Mouse (Mus musculus) limb, embryonic 11.5 days (tissue): ENCODE measurements around the gene Iqschfp. TPM values are rescaled to one million over a fixed set of nuclear protein-coding genes. Genes with fewer than 3 reads are reported as not detected.

ENCODE experiments used
- ATAC-seq: fragments of 200-750 bp; cut with Nextera tagmentation; 2 replicates; pipeline ENCODE4 v1.8.0; 2017; ENCODE audit warnings: low read depth; ENCODE audit not compliant: insufficient number of reproducible peaks, low FRiP score, low TSS enrichment
- DNase-seq: peaks from one replicate; pipeline ENCODE4 v3.0.0-alpha.2; 2015; ENCODE audit warnings: low spot score
- H3K27ac ChIP-seq: fragments of 300-500 bp; sonication (generic); replicated peaks from 2 replicates; pipeline ENCODE4 v1.5.1; 2014; ENCODE audit warnings: low read depth, mild to moderate bottlenecking, low read length
- H3K27me3 ChIP-seq: fragments of 300-500 bp; sonication (generic); 2 replicates; pipeline ENCODE4 v1.6.1; 2014; ENCODE audit warnings: mild to moderate bottlenecking, low read length, mixed read lengths; ENCODE audit not compliant: control insufficient read depth, insufficient read depth
- H3K36me3 ChIP-seq: fragments of 300-500 bp; sonication (generic); 2 replicates; pipeline ENCODE4 v1.6.1; 2014; ENCODE audit warnings: mild to moderate bottlenecking, low read length, moderate library complexity, mixed read lengths; ENCODE audit not compliant: control insufficient read depth, insufficient read depth
- H3K4me1 ChIP-seq: fragments of 300-500 bp; sonication (generic); 2 replicates; pipeline ENCODE4 v1.6.1; 2014; ENCODE audit warnings: low read length, mixed read lengths; ENCODE audit not compliant: control insufficient read depth, insufficient read depth
- H3K4me2 ChIP-seq: fragments of 300-500 bp; sonication (generic); 2 replicates; pipeline ENCODE4 v1.6.1; 2014; ENCODE audit warnings: low read depth, mild to moderate bottlenecking, moderate library complexity; ENCODE audit not compliant: severe bottlenecking
- H3K4me3 ChIP-seq: fragments of 300-500 bp; sonication (generic); 2 replicates; pipeline ENCODE4 v1.5.1; 2014; ENCODE audit warnings: low read depth, low read length
- H3K9ac ChIP-seq: fragments of 300-500 bp; sonication (generic); 2 replicates; pipeline ENCODE4 v1.6.1; 2014; ENCODE audit warnings: mild to moderate bottlenecking, low read length
- H3K9me3 ChIP-seq: fragments of 300-500 bp; sonication (generic); 2 replicates; pipeline ENCODE4 v1.6.1; 2016; ENCODE audit warnings: low read length; ENCODE audit not compliant: control insufficient read depth
- WGBS: fragments of 180-500 bp; shearing (Covaris S2); extraction: QIAGEN DNeasy Blood & Tissue Kit; methylation state at CpG from one replicate; pipeline ENCODE4 v1.1.7; 2014; 5-methylcytosine and 5-hydroxymethylcytosine counted together
- polyA plus RNA-seq: library from polyadenylated mRNA; unstranded; fragments of >200 nt; fragmentation: Nextera tagmentation; extraction: Ambion mirVana; gene quantifications from 2 replicates; pipeline ENCODE4 v1.2.1, GENCODE M21; 2014

The Iqschfp gene
- polyA plus RNA-seq, 1 experiment from 2014 or later = 0.56 TPM

GRCm38 (mm10) chr3:68239887-68240286, 347.9 kb downstream of the Iqschfp start:
- DNase-seq = no peak
- 93% methylated on average over 2 of the region's 2 CpGs for WGBS
- Histone ChIP-seq H3K27ac (no peak overlapping the region), H3K9ac (no peak overlapping the region), H3K36me3 (no peaks in the 10 kb centered on the region), H3K4me2 (no peak overlapping the region), H3K9me3 (no peaks in the 10 kb centered on the region), H3K4me3 (no peak overlapping the region), H3K27me3 (no peaks in the 10 kb centered on the region), H3K4me1 (0 out of 2 replicates have a peak, but pooled peaks cover 3% of the 10 kb centered on the region)
- ATAC-seq = no peak

GRCm38 (mm10) chr3:68243239-68243638, 351.2 kb downstream of the Iqschfp start:
- Histone ChIP-seq H3K4me1 (0 out of 2 replicates have a peak, but pooled peaks cover 3% of the 10 kb centered on the region), H3K27me3 (no peaks in the 10 kb centered on the region), H3K9me3 (no peaks in the 10 kb centered on the region), H3K27ac (no peak overlapping the region), H3K36me3 (no peaks in the 10 kb centered on the region), H3K4me2 (no peak overlapping the region), H3K9ac (no peak overlapping the region), H3K4me3 (no peak overlapping the region)
- DNase-seq (peak; percentile 24), ATAC-seq (no peak)
- WGBS = 57% methylated on average over 3 of the region's 3 CpGs

- ATAC-seq = no peak
- no peak overlapping the region for H3K27ac ChIP-seq
- H3K9me3 ChIP-seq = no peaks in the 10 kb centered on the region
- H3K4me2 ChIP-seq = no peak overlapping the region
- no peak for DNase-seq
- no peak overlapping the region for H3K4me3 ChIP-seq
- 0 out of 2 replicates have a peak, but pooled peaks cover 3% of the 10 kb centered on the region for H3K4me1 ChIP-seq
- no peaks in the 10 kb centered on the region for H3K27me3 ChIP-seq
- H3K9ac ChIP-seq = no peak overlapping the region
- no peaks in the 10 kb centered on the region for H3K36me3 ChIP-seq
- WGBS = 87% methylated on average over 4 of the region's 4 CpGs
Measured at GRCm38 (mm10) chr3:68246154-68246553, 354.1 kb downstream of the Iqschfp start.

- Histone ChIP-seq H3K4me2 (no peak overlapping the region), H3K27me3 (no peaks in the 10 kb centered on the region), H3K36me3 (no peaks in the 10 kb centered on the region), H3K4me1 (no peaks in the 10 kb centered on the region), H3K4me3 (no peak overlapping the region), H3K9ac (no peak overlapping the region), H3K9me3 (no peaks in the 10 kb centered on the region), H3K27ac (no peak overlapping the region)
- WGBS = 74% methylated on average over 2 of the region's 2 CpGs
- DNase-seq (no peak), ATAC-seq (no peak)
Measured at GRCm38 (mm10) chr3:68250589-68250988, 358.6 kb downstream of the Iqschfp start.

GRCm38 (mm10) chr3:68252335-68252734, 360.3 kb downstream of the Iqschfp start:
- no peaks in the 10 kb centered on the region for H3K9me3 ChIP-seq
- 69% methylated on average over 1 of the region's 1 CpGs for WGBS
- H3K4me3 ChIP-seq = no peak overlapping the region
- no peaks in the 10 kb centered on the region for H3K36me3 ChIP-seq
- no peak for ATAC-seq
- no peak for DNase-seq
- no peaks in the 10 kb centered on the region for H3K4me1 ChIP-seq
- H3K27ac ChIP-seq = no peak overlapping the region
- no peak overlapping the region for H3K9ac ChIP-seq
- no peak overlapping the region for H3K4me2 ChIP-seq
- H3K27me3 ChIP-seq = no peaks in the 10 kb centered on the region

GRCm38 (mm10) chr3:68262304-68262703, 370.3 kb downstream of the Iqschfp start:
- Histone ChIP-seq H3K36me3 (no peaks in the 10 kb centered on the region), H3K27me3 (no peaks in the 10 kb centered on the region), H3K4me2 (no peak overlapping the region), H3K27ac (no peak overlapping the region), H3K9me3 (no peaks in the 10 kb centered on the region), H3K4me3 (no peak overlapping the region), H3K4me1 (no peaks in the 10 kb centered on the region), H3K9ac (no peak overlapping the region)
- ATAC-seq (no peak), DNase-seq (no peak)
- WGBS = 68% methylated on average over 6 of the region's 6 CpGs

- DNase-seq (no peak), ATAC-seq (no peak)
- Histone ChIP-seq H3K4me3 (no peak overlapping the region), H3K27me3 (no peaks in the 10 kb centered on the region), H3K36me3 (no peaks in the 10 kb centered on the region), H3K4me2 (no peak overlapping the region), H3K9ac (no peak overlapping the region), H3K27ac (no peak overlapping the region), H3K9me3 (no peaks in the 10 kb centered on the region), H3K4me1 (no peaks in the 10 kb centered on the region)
- 89% methylated on average over 4 of the region's 4 CpGs for WGBS
Measured at GRCm38 (mm10) chr3:68267905-68268304, 375.9 kb downstream of the Iqschfp start.

GRCm38 (mm10) chr3:68269251-68269650, 377.2 kb downstream of the Iqschfp start:
- DNase-seq (no peak), ATAC-seq (no peak)
- Histone ChIP-seq H3K27me3 (no peaks in the 10 kb centered on the region), H3K9ac (no peak overlapping the region), H3K9me3 (no peaks in the 10 kb centered on the region), H3K27ac (no peak overlapping the region), H3K36me3 (no peaks in the 10 kb centered on the region), H3K4me2 (no peak overlapping the region), H3K4me1 (no peaks in the 10 kb centered on the region), H3K4me3 (no peak overlapping the region)
- WGBS = 51% methylated on average over 4 of the region's 4 CpGs

- Histone ChIP-seq H3K9ac (no peak overlapping the region), H3K9me3 (no peaks in the 10 kb centered on the region), H3K4me3 (no peak overlapping the region), H3K4me2 (no peak overlapping the region), H3K36me3 (no peaks in the 10 kb centered on the region), H3K4me1 (no peaks in the 10 kb centered on the region), H3K27me3 (no peaks in the 10 kb centered on the region), H3K27ac (no peak overlapping the region)
- ATAC-seq (no peak), DNase-seq (no peak)
- 89% methylated on average over 6 of the region's 6 CpGs for WGBS
Measured at GRCm38 (mm10) chr3:68270246-68270645, 378.2 kb downstream of the Iqschfp start.
